In genomic region chr7:35172519-35172918, GRCm38 (mm10) we compare ENCODE assay signal across 17 mouse cellular contexts. TPM values are rescaled to one million over a fixed set of nuclear protein-coding genes. Genes with fewer than 3 reads are reported as not detected.
DNase-seq lines count a peak whose midpoint lies in the region; ATAC-seq and TF ChIP-seq lines count a peak whose summit lies in the region.
"Had no signal": no experiment of that assay in that cellular context is flagged by ENCODE, and none has a peak within 500 bp of the region (broad histone marks: within the 10 kb centered on the region; RNA-seq: fewer than 3 reads in every experiment).

No protein-coding gene starts in this region.

- H3K27me3 ChIP-seq in forebrain, embryonic 12.5 days, result peaks cover 22% of the 10 kb centered on the region
- H3K27me3 ChIP-seq in forebrain, embryonic 15.5 days, result 0 out of 2 replicates have a peak, but pooled peaks cover 5% of the 10 kb centered on the region
- peaks cover 2% of the 10 kb centered on the region; the same call in 1 of the 2 replicates for H3K27me3 ChIP-seq in midbrain, embryonic 11.5 days (ENCODE audit: control insufficient read depth, insufficient read depth, low read length)
- 0 out of 2 replicates have a peak, but pooled peaks cover 3% of the 10 kb centered on the region for H3K27me3 ChIP-seq in midbrain, postnatal 0 days (ENCODE audit: insufficient read depth, low read length)
- no peaks in the 10 kb centered on the region for H3K27me3 ChIP-seq in MEL (ENCODE audit: control insufficient read depth in 1 of 2, insufficient read depth in 2 of 2, low read length in 2 of 2)
- H3K27me3 ChIP-seq in limb, embryonic 10.5 days (ENCODE audit: low read depth, poor library complexity, severe bottlenecking), result peaks cover 59% of the 10 kb centered on the region

- ATAC-seq in forebrain, embryonic 12.5 days (ENCODE audit: low FRiP score), result no peak
- ATAC-seq in forebrain, embryonic 15.5 days (replicated peaks), result no peak
- no peak for ATAC-seq in midbrain, embryonic 11.5 days (ENCODE audit: low FRiP score)
- ATAC-seq in midbrain, postnatal 0 days (ENCODE audit: low FRiP score), result no peak

- no peak for TF ChIP-seq EP300 in MEL (IDR thresholded peaks at IDR 0.05; ENCODE audit: low read depth in 1 of 2, low read length in 2 of 2)

- TF ChIP-seq POLR2A in MEL (IDR thresholded peaks at IDR 0.05; ENCODE audit: control insufficient read depth in 1 of 2, insufficient read depth in 1 of 2, low read depth in 1 of 2, low read length in 2 of 2, poor library complexity in 1 of 2), result no peak

- peaks cover 3% of the 10 kb centered on the region; the same call in 1 of the 2 replicates for H3K4me1 ChIP-seq in forebrain, embryonic 12.5 days
- 0 out of 2 replicates have a peak, but pooled peaks cover 4% of the 10 kb centered on the region for H3K4me1 ChIP-seq in forebrain, embryonic 15.5 days
- H3K4me1 ChIP-seq in midbrain, embryonic 11.5 days (ENCODE audit: control insufficient read depth, insufficient read depth, low read length), result no peaks in the 10 kb centered on the region
- H3K4me1 ChIP-seq in midbrain, postnatal 0 days (ENCODE audit: insufficient read depth, low read length), result no peaks in the 10 kb centered on the region
- H3K4me1 ChIP-seq in MEL (ENCODE audit: control insufficient read depth in 1 of 2, insufficient read depth in 2 of 2, low read length in 2 of 2), result peaks cover 0 to 5% of the 10 kb centered on the region in 2 experiments; a peak in 1 of 4 replicates
- peaks cover 11% of the 10 kb centered on the region for H3K4me1 ChIP-seq in limb, embryonic 10.5 days

- H3K27ac ChIP-seq in forebrain, embryonic 12.5 days, result no peak overlapping the region
- no peak overlapping the region for H3K27ac ChIP-seq in forebrain, embryonic 15.5 days (replicated peaks)
- no peak overlapping the region for H3K27ac ChIP-seq in midbrain, embryonic 11.5 days (ENCODE audit: low read depth, low read length)
- no peak overlapping the region for H3K27ac ChIP-seq in midbrain, postnatal 0 days (ENCODE audit: low read depth, low read length)
- H3K27ac ChIP-seq in MEL (ENCODE audit: control insufficient read depth, low read depth, low read length), result no peak overlapping the region
- no peak overlapping the region for H3K27ac ChIP-seq in limb, embryonic 10.5 days
- H3K27ac ChIP-seq: hindbrain, postnatal 0 days; layer of hippocampus, adult 2 months; liver, embryonic 12.5 days; lung, embryonic 15.5 days had no signal

- no peaks in the 10 kb centered on the region for H3K79me2 ChIP-seq in MEL (ENCODE audit: control insufficient read depth, insufficient read depth, low read length, poor library complexity)

- H3K4me3 ChIP-seq in forebrain, embryonic 12.5 days (replicated peaks), result no peak overlapping the region
- H3K4me3 ChIP-seq in forebrain, embryonic 15.5 days, result no peak overlapping the region
- H3K4me3 ChIP-seq in midbrain, embryonic 11.5 days (ENCODE audit: low read depth, low read length), result no peak overlapping the region
- no peak overlapping the region for H3K4me3 ChIP-seq in midbrain, postnatal 0 days (ENCODE audit: low read depth, low read length)
- no peak overlapping the region for H3K4me3 ChIP-seq in MEL (ENCODE audit: control insufficient read depth in 1 of 2, insufficient read depth in 1 of 2, low read depth in 2 of 2, low read length in 2 of 2)
- H3K4me3 ChIP-seq in limb, embryonic 10.5 days, result peak overlapping the region; percentile 32; the same call in 1 of the 2 replicates
- H3K4me3 ChIP-seq: layer of hippocampus, adult 2 months; liver, embryonic 12.5 days; lung, embryonic 15.5 days; myocyte had no signal

- no peak for DNase-seq in midbrain, embryonic 11.5 days (ENCODE audit: low spot score, missing footprints)
- DNase-seq in midbrain, postnatal 0 days (ENCODE audit: low spot score), result no peak
- no peak for DNase-seq in MEL (ENCODE audit: low read depth, low spot score)
- no peak for DNase-seq in limb, embryonic 10.5 days (ENCODE audit: low spot score)
- no peak for DNase-seq in right cerebral cortex, postnatal 4 days
- no peak for DNase-seq in layer of hippocampus, adult 9-11 months

- H3K9ac ChIP-seq in forebrain, embryonic 12.5 days, result no peak overlapping the region
- H3K9ac ChIP-seq in forebrain, embryonic 15.5 days (replicated peaks), result no peak overlapping the region
- no peak overlapping the region for H3K9ac ChIP-seq in midbrain, embryonic 11.5 days (ENCODE audit: low read length)
- H3K9ac ChIP-seq in midbrain, postnatal 0 days (replicated peaks; ENCODE audit: low read length, poor library complexity, severe bottlenecking), result no peak overlapping the region
- H3K9ac ChIP-seq in MEL (ENCODE audit: control insufficient read depth, low read depth, low read length, poor library complexity, severe bottlenecking), result peak overlapping the region; percentile 46
- H3K9ac ChIP-seq: liver, embryonic 12.5 days; lung, embryonic 15.5 days had no signal

- no peak for TF ChIP-seq RAD21 in MEL (IDR thresholded peaks at IDR 0.05; ENCODE audit: low read depth, low read length)

- no peaks in the 10 kb centered on the region for H3K9me3 ChIP-seq in forebrain, embryonic 12.5 days
- no peaks in the 10 kb centered on the region for H3K9me3 ChIP-seq in forebrain, embryonic 15.5 days
- no peaks in the 10 kb centered on the region for H3K9me3 ChIP-seq in midbrain, embryonic 11.5 days (ENCODE audit: control insufficient read depth, low read length)
- H3K9me3 ChIP-seq in midbrain, postnatal 0 days (ENCODE audit: low read length), result no peaks in the 10 kb centered on the region
- H3K9me3 ChIP-seq in MEL (replicated peaks; ENCODE audit: insufficient read depth, low read length), result no peaks in the 10 kb centered on the region
- no peaks in the 10 kb centered on the region for H3K9me3 ChIP-seq in limb, embryonic 10.5 days (replicated peaks)
- H3K9me3 ChIP-seq: G1E; liver, embryonic 12.5 days; lung, embryonic 15.5 days had no signal

- TF ChIP-seq CTCF in midbrain, postnatal 0 days (IDR thresholded peaks at IDR 0.05), result no peak
- TF ChIP-seq CTCF in MEL (IDR thresholded peaks at IDR 0.05 in 2 of 3, conservative IDR thresholded peaks at IDR 0.05 in 1 of 3; ENCODE audit: control insufficient read depth in 1 of 3, insufficient read depth in 1 of 3, low read depth in 2 of 3, low read length in 3 of 3, poor library complexity in 1 of 3, severe bottlenecking in 1 of 3), result no peak

- peak overlapping the region; percentile 43 for H3K4me2 ChIP-seq in forebrain, embryonic 12.5 days
- H3K4me2 ChIP-seq in forebrain, embryonic 15.5 days (replicated peaks), result no peak overlapping the region
- peak overlapping the region; percentile 33; the same call in 1 of the 2 replicates for H3K4me2 ChIP-seq in midbrain, embryonic 11.5 days
- no peak overlapping the region for H3K4me2 ChIP-seq in midbrain, postnatal 0 days (ENCODE audit: low read depth, low read length, poor library complexity, severe bottlenecking)

- 80% methylated on average over 4 of the region's 4 CpGs for WGBS in forebrain, embryonic 12.5 days
- 71% methylated on average over 4 of the region's 4 CpGs for WGBS in forebrain, embryonic 15.5 days
- WGBS in midbrain, embryonic 11.5 days, result 74% methylated on average over 4 of the region's 4 CpGs
- 73% methylated on average over 4 of the region's 4 CpGs for WGBS in midbrain, postnatal 0 days
- WGBS in limb, embryonic 10.5 days, result 76% methylated on average over 4 of the region's 4 CpGs

- H3K36me3 ChIP-seq in forebrain, embryonic 12.5 days (replicated peaks), result no peaks in the 10 kb centered on the region
- H3K36me3 ChIP-seq in forebrain, embryonic 15.5 days, result no peaks in the 10 kb centered on the region
- no peaks in the 10 kb centered on the region for H3K36me3 ChIP-seq in midbrain, embryonic 11.5 days (ENCODE audit: control insufficient read depth, insufficient read depth, low read length)
- H3K36me3 ChIP-seq in midbrain, postnatal 0 days (ENCODE audit: insufficient read depth, low read length), result no peaks in the 10 kb centered on the region
- no peaks in the 10 kb centered on the region for H3K36me3 ChIP-seq in MEL (ENCODE audit: control insufficient read depth in 1 of 2, insufficient read depth in 2 of 2, low read length in 2 of 2)
- H3K36me3 ChIP-seq in limb, embryonic 10.5 days, result no peaks in the 10 kb centered on the region
- H3K36me3 ChIP-seq: G1E; liver, embryonic 12.5 days; lung, embryonic 15.5 days had no signal

RNA-seq across cellular contexts. Expression of gene Slc7a10, which starts 13.7 kb away (rescaled TPM):
- polyA plus RNA-seq in forebrain, embryonic 12.5 days (2016; fragmentation: Nextera tagmentation; extraction: Ambion mirVana), result 1.5 and 1.6 TPM in 2 replicates
- 5.3 and 6.2 TPM in 2 replicates for polyA plus RNA-seq in forebrain, embryonic 15.5 days (2015; fragmentation: Nextera tagmentation; extraction: Ambion mirVana)
- 0.31 and 0.66 TPM in 2 replicates for polyA plus RNA-seq in midbrain, embryonic 11.5 days (2014; fragmentation: Nextera tagmentation; extraction: Ambion mirVana)
- 37.1 and 39.1 TPM in 2 replicates for total RNA-seq in midbrain, postnatal 0 days (2014; rRNA removed)
- polyA plus RNA-seq in midbrain, postnatal 0 days (2015; fragmentation: Nextera tagmentation; extraction: Ambion mirVana), result 24.1 and 29.4 TPM in 2 replicates
- not detected in 2 replicates for total RNA-seq in MEL (2012; rRNA removed)
- not detected for polyA plus RNA-seq in MEL (2012; ENCODE audit: insufficient read depth in 1 of 2, insufficient read length in 2 of 2, low read depth in 1 of 2, low replicate concordance in 2 of 2, missing spikeins in 1 of 2)
- polyA plus RNA-seq in limb, embryonic 10.5 days (2016; fragmentation: Nextera tagmentation; extraction: Ambion mirVana), result 0.31 TPM in 1 of 2 replicates, not detected in the other
- total RNA-seq: common myeloid progenitor, adult 5-6 weeks; megakaryocyte progenitor cell, adult 5-6 weeks had no signal
- polyA plus RNA-seq: C2C12, G1E, myocyte had no signal

RNA-seq across cellular contexts. Expression of gene Lrp3, which starts 42.8 kb away (rescaled TPM):
- polyA plus RNA-seq in forebrain, embryonic 12.5 days (2016; fragmentation: Nextera tagmentation; extraction: Ambion mirVana), result 15.3 and 16.0 TPM in 2 replicates
- 25.3 and 26.4 TPM in 2 replicates for polyA plus RNA-seq in forebrain, embryonic 15.5 days (2015; fragmentation: Nextera tagmentation; extraction: Ambion mirVana)
- 15.2 and 17.3 TPM in 2 replicates for polyA plus RNA-seq in midbrain, embryonic 11.5 days (2014; fragmentation: Nextera tagmentation; extraction: Ambion mirVana)
- 136 and 159 TPM in 2 replicates for total RNA-seq in midbrain, postnatal 0 days (2014; rRNA removed)
- polyA plus RNA-seq in midbrain, postnatal 0 days (2015; fragmentation: Nextera tagmentation; extraction: Ambion mirVana), result 21.7 and 23.7 TPM in 2 replicates
- total RNA-seq in MEL (2012; rRNA removed), result not detected in 2 replicates
- not detected for polyA plus RNA-seq in MEL (2012; ENCODE audit: insufficient read depth in 1 of 2, insufficient read length in 2 of 2, low read depth in 1 of 2, low replicate concordance in 2 of 2, missing spikeins in 1 of 2)
- polyA plus RNA-seq in limb, embryonic 10.5 days (2016; fragmentation: Nextera tagmentation; extraction: Ambion mirVana), result 7.8 and 9.4 TPM in 2 replicates
- total RNA-seq: megakaryocyte progenitor cell, adult 5-6 weeks had no signal
- polyA plus RNA-seq: G1E, myocyte had no signal

RNA-seq across cellular contexts. Expression of gene Cebpa, which starts 53.4 kb away (rescaled TPM):
- polyA plus RNA-seq in forebrain, embryonic 12.5 days (2016; fragmentation: Nextera tagmentation; extraction: Ambion mirVana), result 0.58 and 1.1 TPM in 2 replicates
- 0.64 and 0.66 TPM in 2 replicates for polyA plus RNA-seq in forebrain, embryonic 15.5 days (2015; fragmentation: Nextera tagmentation; extraction: Ambion mirVana)
- polyA plus RNA-seq in midbrain, embryonic 11.5 days (2014; fragmentation: Nextera tagmentation; extraction: Ambion mirVana), result 0.37 and 0.60 TPM in 2 replicates
- 3.9 and 11.3 TPM in 2 replicates for total RNA-seq in midbrain, postnatal 0 days (2014; rRNA removed)
- polyA plus RNA-seq in midbrain, postnatal 0 days (2015; fragmentation: Nextera tagmentation; extraction: Ambion mirVana), result 0.44 and 0.67 TPM in 2 replicates
- 1.7 and 2.3 TPM in 2 replicates for total RNA-seq in MEL (2012; rRNA removed)
- 1 to 10 TPM in 1 of 2 experiments, not detected in 1; 4.4 TPM for polyA plus RNA-seq in MEL (2012; ENCODE audit: insufficient read depth in 1 of 2, insufficient read length in 2 of 2, low read depth in 1 of 2, low replicate concordance in 2 of 2, missing spikeins in 1 of 2)
- polyA plus RNA-seq in limb, embryonic 10.5 days (2016; fragmentation: Nextera tagmentation; extraction: Ambion mirVana), result 0.25 and 0.40 TPM in 2 replicates
- total RNA-seq: G1E had no signal

Comparison
In these comparisons a context has a peak if more than half of its experiments do, and no peak if none do; other contexts are left out.
1. H3K4me2 ChIP-seq: peak in forebrain, embryonic 12.5 days (single experiment) and midbrain, embryonic 11.5 days (single experiment); none in forebrain, embryonic 15.5 days (single experiment) and midbrain, postnatal 0 days (single experiment).